Mouse (Mus musculus) lung, postnatal 10 days (tissue): ENCODE measurements around the gene Dhrs13.
"Not testable (repeated sequence)": the region's sequence is repeated elsewhere in the genome, so short reads cannot be mapped to it uniquely, and the experiment has no call there.

Source experiments
- DNase-seq: peaks from one replicate; pipeline ENCODE4 v3.0.0; 2021

Gene Dhrs13

GRCm38 (mm10) chr11:78044758-78045251, 12.7 kb downstream of the Dhrs13 start:
- peak; percentile 87 for DNase-seq

GRCm38 (mm10) chr11:78048637-78049036, 16.6 kb downstream of the Dhrs13 start:
- not testable (repeated sequence) for DNase-seq

GRCm38 (mm10) chr11:78053078-78053477, 21.0 kb downstream of the Dhrs13 start:
- no peak for DNase-seq

GRCm38 (mm10) chr11:78056946-78057345, 24.9 kb downstream of the Dhrs13 start:
- no peak for DNase-seq

- peak; percentile 94 for DNase-seq
These were observed 28.0 kb downstream of the Dhrs13 start for GRCm38 (mm10) chr11:78059833-78060757.

- no peak for DNase-seq
These were observed 30.5 kb downstream of the Dhrs13 start for GRCm38 (mm10) chr11:78062563-78062962.

GRCm38 (mm10) chr11:78065906-78066305, 33.8 kb downstream of the Dhrs13 start:
- DNase-seq: no peak

- no peak for DNase-seq
These were observed 34.6 kb downstream of the Dhrs13 start for GRCm38 (mm10) chr11:78066641-78067040.

GRCm38 (mm10) chr11:78067566-78067965, 35.5 kb downstream of the Dhrs13 start:
- DNase-seq: no peak

GRCm38 (mm10) chr11:78069130-78069529, 37.0 kb downstream of the Dhrs13 start:
- no peak for DNase-seq

- no peak for DNase-seq
These were observed 37.6 kb downstream of the Dhrs13 start for GRCm38 (mm10) chr11:78069646-78070045.

- DNase-seq: no peak
These were observed 39.9 kb downstream of the Dhrs13 start for GRCm38 (mm10) chr11:78071938-78072337.

GRCm38 (mm10) chr11:78072425-78073130, 40.5 kb downstream of the Dhrs13 start:
- no peak for DNase-seq

- no peak for DNase-seq
These were observed 41.6 kb downstream of the Dhrs13 start for GRCm38 (mm10) chr11:78073577-78074276.

GRCm38 (mm10) chr11:78074277-78074652, 42.2 kb downstream of the Dhrs13 start:
- no peak for DNase-seq

GRCm38 (mm10) chr11:78074666-78075065, 42.6 kb downstream of the Dhrs13 start:
- no peak for DNase-seq

GRCm38 (mm10) chr11:78079961-78080921, 48.2 kb downstream of the Dhrs13 start, which contains the start of gene Eral1:
TSS of gene Eral1 (minus strand) at chr11:78080383.
- DNase-seq: peak; percentile 90

- DNase-seq: no peak
These were observed 51.5 kb downstream of the Dhrs13 start for GRCm38 (mm10) chr11:78083595-78083994.

- DNase-seq: no peak
These were observed 54.9 kb downstream of the Dhrs13 start for GRCm38 (mm10) chr11:78086925-78087479.
